Mouse (Mus musculus) hindbrain, embryonic 14.5 days (tissue): ENCODE results near the gene Gon7. TPM values are rescaled to one million over a fixed set of nuclear protein-coding genes. Genes with fewer than 3 reads are reported as not detected.

ENCODE experiments used
- ATAC-seq: fragments of 200-750 bp; cut with Nextera tagmentation; 2 replicates; pipeline ENCODE4 v1.8.0; 2017; ENCODE audit warnings: moderate number of reproducible peaks, mild to moderate bottlenecking, moderate TSS enrichment, moderate library complexity; ENCODE audit not compliant: low FRiP score
- DNase-seq: peaks from one replicate; pipeline ENCODE4 v3.0.0-alpha.2; 2015; ENCODE audit warnings: low spot score
- H3K27ac ChIP-seq: fragments of 300-500 bp; sonication (generic); 2 replicates; pipeline ENCODE4 v1.5.1; 2014; ENCODE audit warnings: mild to moderate bottlenecking, moderate library complexity
- H3K27me3 ChIP-seq: fragments of 300-500 bp; sonication (generic); 2 replicates; pipeline ENCODE4 v1.6.1; 2014; ENCODE audit warnings: mild to moderate bottlenecking, low read length, mixed read lengths; ENCODE audit not compliant: control insufficient read depth, insufficient read depth
- H3K36me3 ChIP-seq: fragments of 300-500 bp; sonication (generic); replicated peaks from 2 replicates; pipeline ENCODE4 v1.6.1; 2014; ENCODE audit not compliant: control insufficient read depth, insufficient read depth
- H3K4me1 ChIP-seq: fragments of 300-500 bp; sonication (generic); replicated peaks from 2 replicates; pipeline ENCODE4 v1.6.1; 2014; ENCODE audit warnings: antibody characterized with exemption, low read length, mixed read lengths; ENCODE audit not compliant: control insufficient read depth, insufficient read depth
- H3K4me2 ChIP-seq: fragments of 300-500 bp; sonication (generic); replicated peaks from 2 replicates; pipeline ENCODE4 v1.6.1; 2014; ENCODE audit warnings: mild to moderate bottlenecking, moderate library complexity
- H3K4me3 ChIP-seq: fragments of 300-500 bp; sonication (generic); replicated peaks from 2 replicates; pipeline ENCODE4 v1.5.1; 2014; ENCODE audit warnings: mild to moderate bottlenecking, low read length
- H3K9ac ChIP-seq: fragments of 300-500 bp; sonication (generic); 2 replicates; pipeline ENCODE4 v1.6.1; 2014
- H3K9me3 ChIP-seq: fragments of 300-500 bp; sonication (generic); 2 replicates; pipeline ENCODE4 v1.6.1; 2016; ENCODE audit warnings: low read length; ENCODE audit not compliant: control insufficient read depth
- WGBS: fragments of 180-500 bp; shearing (Covaris S2); extraction: QIAGEN DNeasy Blood & Tissue Kit; methylation state at CpG from one replicate; pipeline ENCODE4 v1.1.7; 2014; 5-methylcytosine and 5-hydroxymethylcytosine counted together
- polyA plus RNA-seq: library from polyadenylated mRNA; unstranded; fragments of >200 nt; fragmentation: Nextera tagmentation; extraction: Ambion mirVana; gene quantifications from 2 replicates; pipeline ENCODE4 v1.2.1, GENCODE M21; 2014

Gon7 gene
- polyA plus RNA-seq, 1 experiment from 2014 or later = 45.7 TPM

DNA sequence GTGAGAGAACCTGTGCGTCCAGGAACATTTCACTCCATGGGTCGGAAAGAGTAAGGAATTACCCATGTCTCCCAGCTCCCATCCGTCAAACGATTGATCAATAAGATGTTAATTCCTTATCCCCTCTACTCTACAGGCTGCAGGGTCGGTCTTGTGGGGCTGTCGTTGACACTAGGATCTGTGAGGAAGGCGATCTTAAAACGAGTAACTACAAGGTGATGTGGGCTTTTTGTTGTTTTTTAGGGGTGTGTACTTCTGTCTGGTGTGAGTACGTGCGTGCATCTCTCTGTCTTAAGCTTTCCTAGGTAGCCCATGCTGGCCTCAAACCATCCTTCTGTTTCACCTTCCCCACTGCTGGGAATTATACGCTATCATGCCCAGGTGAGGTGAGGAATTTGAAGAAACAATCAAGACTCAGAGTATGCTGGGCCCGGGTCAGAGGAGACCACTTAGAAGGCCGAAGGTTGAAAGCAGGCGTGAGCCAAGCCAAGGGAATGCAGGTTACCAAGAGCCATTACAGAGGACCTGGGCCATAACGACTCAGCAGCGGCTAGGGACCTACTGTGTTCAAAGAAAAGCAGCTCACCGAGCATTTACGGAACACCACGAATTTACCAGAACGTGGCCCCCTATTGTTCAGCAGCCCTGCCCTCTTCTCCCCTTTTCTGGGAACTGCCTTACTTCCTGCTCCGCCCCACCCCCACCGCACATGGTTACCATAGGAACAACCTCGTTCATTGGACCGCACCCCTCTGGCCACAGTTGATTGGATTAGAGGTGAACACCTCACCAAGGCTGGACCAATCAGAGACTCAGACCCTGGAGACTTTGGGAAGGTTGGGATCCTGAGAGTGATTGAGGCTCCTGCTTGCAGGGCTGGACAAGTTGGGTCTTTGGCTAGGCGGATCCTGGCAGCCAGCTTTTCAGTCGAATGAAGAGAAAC lies 27.5 kb downstream of the Gon7 start:
- Histone ChIP-seq H3K27me3 (no peaks in the 10 kb centered on the region), H3K4me3 (no peak overlapping the region; the same call in 1 of the 2 replicates), H3K4me2 (peak overlapping the region; percentile 45), H3K4me1 (peaks cover 13% of the 10 kb centered on the region), H3K9ac (no peak overlapping the region; the same call in 1 of the 2 replicates), H3K9me3 (no peaks in the 10 kb centered on the region), H3K27ac (peak overlapping the region; percentile 88), H3K36me3 (no peaks in the 10 kb centered on the region)
- WGBS = 32% methylated on average over 26 of the region's 26 CpGs
- peak; percentile 85 for DNase-seq
- ATAC-seq = peak; percentile 96

DNA sequence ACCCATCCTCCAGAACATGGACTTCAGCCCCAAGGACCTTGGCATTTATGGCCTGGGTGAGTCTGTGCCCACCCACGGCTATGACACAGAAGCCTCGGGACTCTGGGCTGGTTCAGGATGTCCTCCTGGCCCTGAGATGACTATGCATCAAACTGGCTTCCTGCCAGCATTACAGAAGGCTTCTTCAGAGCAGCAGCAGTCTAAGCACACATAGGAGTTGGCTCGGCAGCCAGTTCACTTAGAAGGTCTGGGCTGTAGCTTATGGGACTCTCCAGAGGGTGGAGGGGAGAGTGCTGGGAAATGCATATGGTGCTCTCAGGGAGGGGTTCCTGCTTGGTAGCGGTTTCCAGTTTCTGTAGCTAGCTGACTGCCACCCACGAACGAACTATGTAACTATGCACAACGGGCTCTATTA lies 31.8 kb downstream of the Gon7 start:
- ATAC-seq = no peak
- H3K9ac ChIP-seq = no peak overlapping the region

DNA sequence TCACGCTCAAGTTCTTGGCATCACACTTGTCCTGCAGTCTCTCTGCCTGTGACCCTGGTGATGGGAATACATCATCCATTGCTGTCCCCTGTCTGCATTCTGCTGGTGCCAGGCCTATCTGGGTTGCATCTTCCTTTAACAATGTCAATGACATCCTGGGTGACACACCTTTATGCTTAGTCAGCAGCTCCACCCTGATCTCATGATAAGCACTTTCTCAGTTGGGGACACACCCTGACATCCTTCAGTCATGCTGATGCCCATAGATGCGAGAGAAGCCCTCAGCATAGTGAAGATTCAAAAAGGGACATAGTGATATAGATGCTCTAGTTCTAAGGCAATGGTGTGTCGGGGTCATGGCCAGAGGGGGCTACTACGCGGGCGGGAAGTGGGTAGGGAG lies 32.5 kb downstream of the Gon7 start:
- 94% methylated on average over 6 of the region's 6 CpGs for WGBS
- DNase-seq (no peak), ATAC-seq (no peak)
- H3K9me3 ChIP-seq = no peaks in the 10 kb centered on the region
- no peaks in the 10 kb centered on the region for H3K4me1 ChIP-seq
- no peak overlapping the region for H3K4me3 ChIP-seq
- no peak overlapping the region for H3K27ac ChIP-seq
- H3K36me3 ChIP-seq = no peaks in the 10 kb centered on the region
- H3K27me3 ChIP-seq = no peaks in the 10 kb centered on the region
- H3K4me2 ChIP-seq = no peak overlapping the region
- no peak overlapping the region for H3K9ac ChIP-seq

More for the DNA sequence above, 31.8 kb downstream of the Gon7 start:
- WGBS = 73% methylated on average over 7 of the region's 7 CpGs
- Histone ChIP-seq H3K4me3 (no peak overlapping the region), H3K27me3 (no peaks in the 10 kb centered on the region), H3K9me3 (no peaks in the 10 kb centered on the region), H3K4me1 (peaks cover 3% of the 10 kb centered on the region), H3K36me3 (no peaks in the 10 kb centered on the region), H3K27ac (no peak overlapping the region), H3K4me2 (no peak overlapping the region)
- DNase-seq = no peak

DNA sequence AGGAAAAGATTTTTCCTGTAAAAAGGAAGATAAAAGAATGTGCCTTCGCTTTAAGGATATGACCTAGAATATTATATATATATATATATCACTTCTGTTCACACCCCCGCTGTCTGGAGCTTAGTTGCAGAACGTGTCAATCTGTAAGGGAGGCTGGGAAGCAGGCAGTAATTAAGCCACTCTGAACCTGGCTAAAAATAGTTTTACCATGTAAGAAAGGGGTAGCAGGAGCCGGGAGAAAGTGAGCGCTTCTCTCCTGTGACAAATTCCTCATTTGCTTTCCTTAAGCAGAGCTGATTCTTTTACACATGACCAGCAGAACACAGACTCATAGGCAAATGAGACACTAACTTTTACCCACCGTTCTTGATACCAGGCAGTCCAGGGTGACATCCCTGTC lies 33.7 kb downstream of the Gon7 start:
- WGBS = 81% methylated on average over 6 of the region's 6 CpGs
- Histone ChIP-seq H3K4me1 (no peaks in the 10 kb centered on the region), H3K4me2 (no peak overlapping the region), H3K4me3 (no peak overlapping the region), H3K27me3 (no peaks in the 10 kb centered on the region), H3K9me3 (no peaks in the 10 kb centered on the region), H3K36me3 (no peaks in the 10 kb centered on the region), H3K9ac (no peak overlapping the region), H3K27ac (no peak overlapping the region)
- ATAC-seq = no peak
- no peak for DNase-seq

DNA sequence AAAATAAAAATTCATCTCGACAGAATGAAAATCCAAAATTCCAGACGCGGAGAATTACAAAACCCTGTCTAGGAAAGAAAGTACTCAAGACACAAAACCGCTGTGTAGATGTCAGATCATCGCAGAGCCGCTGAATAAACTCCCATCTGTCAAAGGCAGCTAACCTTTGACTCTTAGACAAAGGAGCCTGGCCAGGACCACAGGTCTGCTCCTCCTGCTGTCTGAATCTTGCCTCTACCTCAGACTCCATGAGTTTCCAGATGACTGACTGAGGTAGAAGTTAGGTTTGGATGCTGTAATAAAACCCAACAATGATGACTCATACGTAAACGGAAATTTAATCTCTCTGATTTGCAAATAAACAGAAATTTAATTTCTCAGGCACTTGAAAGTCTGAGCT lies 34.6 kb downstream of the Gon7 start:
- no peak overlapping the region for H3K27ac ChIP-seq
- H3K9ac ChIP-seq = no peak overlapping the region
- ATAC-seq (no peak), DNase-seq (no peak)
- WGBS = 52% methylated on average over 8 of the region's 8 CpGs
- no peaks in the 10 kb centered on the region for H3K36me3 ChIP-seq
- H3K4me3 ChIP-seq = no peak overlapping the region
- H3K9me3 ChIP-seq = no peaks in the 10 kb centered on the region
- H3K27me3 ChIP-seq = no peaks in the 10 kb centered on the region
- H3K4me1 ChIP-seq = no peaks in the 10 kb centered on the region
- no peak overlapping the region for H3K4me2 ChIP-seq

DNA sequence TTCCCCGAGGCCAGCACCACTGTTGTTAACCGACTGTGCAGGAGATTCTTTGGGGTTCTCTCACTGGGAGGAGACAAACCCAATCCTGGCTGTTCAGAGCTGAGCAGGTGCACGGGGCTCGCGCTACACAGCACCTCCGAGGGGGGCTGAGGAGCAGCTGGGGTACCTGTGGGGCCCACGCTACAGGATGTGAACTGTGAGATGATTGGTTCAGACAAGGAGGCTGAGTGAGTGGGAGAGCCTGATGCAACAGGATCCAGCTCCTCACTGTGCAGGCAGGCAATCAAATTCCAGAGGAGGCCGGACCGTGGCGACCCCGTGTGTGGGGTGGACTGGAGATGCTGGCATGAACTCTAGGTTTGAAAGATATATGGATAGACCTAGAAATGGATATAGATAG lies 35.2 kb downstream of the Gon7 start:
- ATAC-seq (no peak), DNase-seq (no peak)
- H3K4me2 ChIP-seq = no peak overlapping the region
- no peaks in the 10 kb centered on the region for H3K4me1 ChIP-seq
- H3K9me3 ChIP-seq = no peaks in the 10 kb centered on the region
- H3K36me3 ChIP-seq = no peaks in the 10 kb centered on the region
- H3K4me3 ChIP-seq = no peak overlapping the region
- WGBS = 54% methylated on average over 11 of the region's 11 CpGs
- H3K27me3 ChIP-seq = no peaks in the 10 kb centered on the region
- H3K27ac ChIP-seq = no peak overlapping the region
- H3K9ac ChIP-seq = no peak overlapping the region

DNA sequence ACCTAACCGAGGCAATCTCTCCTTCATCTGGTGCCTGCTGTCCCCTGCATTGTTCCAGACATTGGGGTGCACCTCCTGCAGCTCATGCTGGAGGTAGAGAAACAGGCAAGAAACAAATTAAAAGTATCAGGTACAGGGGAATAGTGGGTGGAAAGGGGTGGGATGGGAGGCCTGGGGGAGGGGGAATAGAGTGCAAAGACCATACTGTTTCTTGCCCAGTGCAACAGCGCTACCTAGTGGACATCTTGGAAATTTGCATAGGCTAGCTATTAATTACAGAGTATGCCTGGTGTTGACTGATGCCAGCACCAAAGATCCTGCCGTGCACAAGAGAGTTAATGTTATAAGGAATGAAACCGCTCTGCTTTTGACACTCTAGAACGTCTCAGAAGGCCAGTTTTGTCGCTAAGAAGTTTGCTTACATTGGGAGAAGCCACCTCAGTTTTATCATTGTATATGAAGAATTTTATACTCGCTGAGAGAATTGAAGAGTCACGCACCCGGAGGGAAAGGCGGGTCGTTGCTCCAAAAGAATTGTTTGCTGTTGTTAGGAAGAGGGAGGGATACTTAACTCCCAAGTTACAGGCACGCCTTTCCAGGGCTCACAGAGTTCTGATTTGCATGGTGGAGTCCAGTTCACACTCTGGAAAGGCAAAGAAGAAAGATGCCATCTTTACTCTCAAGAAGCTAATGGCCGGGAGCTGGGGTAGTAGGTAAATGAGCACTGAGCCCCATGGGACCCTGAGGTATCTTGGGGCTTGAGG lies 37.9 kb downstream of the Gon7 start:
- Histone ChIP-seq H3K27ac (no peak overlapping the region), H3K4me2 (no peak overlapping the region; the same call in 1 of the 2 replicates), H3K4me1 (no peaks in the 10 kb centered on the region), H3K27me3 (no peaks in the 10 kb centered on the region), H3K9ac (no peak overlapping the region), H3K36me3 (no peaks in the 10 kb centered on the region), H3K4me3 (no peak overlapping the region), H3K9me3 (no peaks in the 10 kb centered on the region)
- DNase-seq (peak; percentile 80), ATAC-seq (peak; percentile 74)
- 29% methylated on average over 13 of the region's 13 CpGs for WGBS

DNA sequence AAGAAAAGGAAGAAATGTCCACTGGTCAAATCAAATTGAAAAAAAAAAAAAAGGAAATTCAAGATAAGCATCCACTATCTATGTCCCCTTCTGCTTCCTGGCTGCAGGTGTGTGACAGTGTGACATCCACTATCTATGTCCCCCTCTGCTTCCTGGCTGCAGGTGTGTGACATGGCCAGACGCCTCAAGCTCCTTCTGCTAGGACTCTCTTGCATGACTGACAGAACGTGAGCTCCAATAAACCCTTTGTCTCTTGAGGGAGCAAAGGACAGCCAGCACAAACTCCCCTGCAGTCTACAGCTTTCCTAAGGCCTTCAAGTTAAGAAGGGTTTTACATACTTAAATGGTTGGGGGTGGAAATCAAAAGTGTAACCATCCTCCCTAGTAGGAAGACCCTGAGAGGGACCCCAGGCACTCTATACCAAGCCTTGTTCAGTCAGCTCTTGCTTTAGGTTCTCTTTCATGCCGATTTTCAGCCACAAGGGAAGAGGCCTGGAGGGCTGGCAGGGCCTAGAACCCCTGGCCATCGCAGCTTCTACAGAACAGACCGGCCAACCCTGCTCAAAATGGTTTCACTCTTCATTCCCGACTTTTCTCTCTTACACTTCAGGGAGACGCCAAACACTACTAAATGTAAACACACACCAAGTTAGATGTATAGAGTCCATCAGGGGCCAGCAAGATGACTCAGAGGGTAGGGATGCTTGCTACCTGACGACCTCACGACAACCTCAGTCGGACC lies 42.8 kb downstream of the Gon7 start:
- 85% methylated on average over 10 of the region's 10 CpGs for WGBS

DNA sequence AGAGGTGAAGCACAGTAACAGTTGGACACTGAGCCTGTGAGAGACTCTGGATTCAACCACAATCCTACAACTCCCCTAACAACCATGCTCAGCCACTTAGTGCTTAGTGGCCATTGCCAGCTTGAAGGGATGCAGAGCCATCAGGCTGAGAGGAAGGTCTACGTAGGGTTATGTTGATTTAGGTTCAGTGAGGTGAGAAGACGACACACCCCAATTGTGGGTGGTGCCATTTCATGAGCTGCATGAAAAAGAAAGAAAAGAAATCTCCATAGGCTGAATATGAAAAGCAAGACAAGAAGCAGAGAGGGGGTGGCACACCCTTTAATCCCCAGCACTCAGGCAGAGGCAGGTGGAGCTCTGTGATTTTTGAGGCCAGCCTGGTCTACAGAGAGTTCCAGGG lies 43.5 kb downstream of the Gon7 start:
- Histone ChIP-seq H3K36me3 (no peaks in the 10 kb centered on the region), H3K27ac (no peak overlapping the region), H3K4me2 (no peak overlapping the region), H3K9me3 (no peaks in the 10 kb centered on the region), H3K4me3 (no peak overlapping the region), H3K9ac (no peak overlapping the region), H3K4me1 (no peaks in the 10 kb centered on the region), H3K27me3 (no peaks in the 10 kb centered on the region)
- ATAC-seq (no peak), DNase-seq (no peak)
- 58% methylated on average over 2 of the region's 2 CpGs for WGBS

More for the DNA sequence above, 42.8 kb downstream of the Gon7 start:
- Histone ChIP-seq H3K4me3 (no peak overlapping the region), H3K27ac (no peak overlapping the region), H3K9me3 (no peaks in the 10 kb centered on the region), H3K4me1 (no peaks in the 10 kb centered on the region), H3K9ac (no peak overlapping the region), H3K4me2 (no peak overlapping the region), H3K36me3 (no peaks in the 10 kb centered on the region), H3K27me3 (no peaks in the 10 kb centered on the region)
- no peak for DNase-seq
- no peak for ATAC-seq
